Mouse (Mus musculus) brown adipose tissue, adult 24 weeks (tissue): ENCODE data around the gene Sftpa1. TPM values are rescaled to one million over a fixed set of nuclear protein-coding genes. Genes with fewer than 3 reads are reported as not detected.

Source experiments
- H3K27ac ChIP-seq: fragments of 200-500 bp; replicated peaks from 2 replicates; pipeline ENCODE4 v1.5.1; 2012; ENCODE audit warnings: low read depth, mild to moderate bottlenecking, low read length
- H3K4me1 ChIP-seq: fragments of 200-500 bp; 2 replicates; pipeline ENCODE4 v1.6.1; 2012; ENCODE audit warnings: low read length, mixed read lengths; ENCODE audit not compliant: control insufficient read depth, insufficient read depth, insufficient read length
- H3K4me3 ChIP-seq: fragments of 200-500 bp; 2 replicates; pipeline ENCODE4 v1.5.1; 2012; ENCODE audit warnings: low read depth, mild to moderate bottlenecking, low read length, moderate library complexity; ENCODE audit not compliant: insufficient read depth
- polyA plus RNA-seq: library from polyadenylated mRNA; stranded (reverse); fragments of >200 nt; gene quantifications from 2 replicates; pipeline ENCODE4 v1.2.4, GENCODE M21; 2012; ENCODE audit not compliant: missing spikeins, insufficient read depth, insufficient read length

The Sftpa1 gene
- polyA plus RNA-seq: not detected in 2 replicates

- Histone ChIP-seq H3K4me1 (no peaks in the 10 kb centered on the region), H3K27ac (no peak within 1 kb of the TSS)
Observed at GRCm38 (mm10) chr14:41131540-41131939, at the start of gene Sftpa1. Sftpa1 (plus strand) TSS chr14:41131782.

GRCm38 (mm10) chr14:41082408-41082807 lies 49.2 kb upstream of the Sftpa1 start:
- Histone ChIP-seq H3K4me3 (no peak overlapping the region), H3K4me1 (no peaks in the 10 kb centered on the region), H3K27ac (no peak overlapping the region)

More at GRCm38 (mm10) chr14:41131540-41131939, at the start of gene Sftpa1:
- no peak within 1 kb of the TSS for H3K4me3 ChIP-seq

GRCm38 (mm10) chr14:41087509-41087908 lies 44.1 kb upstream of the Sftpa1 start:
- H3K4me3 ChIP-seq: no peak overlapping the region
- H3K27ac ChIP-seq: no peak overlapping the region
- H3K4me1 ChIP-seq: no peaks in the 10 kb centered on the region

GRCm38 (mm10) chr14:41090777-41091176 lies 40.8 kb upstream of the Sftpa1 start:
- H3K4me3 ChIP-seq: no peak overlapping the region
- H3K27ac ChIP-seq: no peak overlapping the region
- no peaks in the 10 kb centered on the region for H3K4me1 ChIP-seq

- Histone ChIP-seq H3K4me1 (no peaks in the 10 kb centered on the region), H3K4me3 (no peak overlapping the region), H3K27ac (no peak overlapping the region)
Observed at GRCm38 (mm10) chr14:41094114-41094513, 37.5 kb upstream of the Sftpa1 start.

GRCm38 (mm10) chr14:41096296-41096860 lies 35.2 kb upstream of the Sftpa1 start:
- H3K4me1 ChIP-seq: no peaks in the 10 kb centered on the region
- no peak overlapping the region for H3K4me3 ChIP-seq
- no peak overlapping the region for H3K27ac ChIP-seq

GRCm38 (mm10) chr14:41098726-41099125 lies 32.9 kb upstream of the Sftpa1 start:
- H3K27ac ChIP-seq: no peak overlapping the region
- H3K4me1 ChIP-seq: no peaks in the 10 kb centered on the region
- no peak overlapping the region for H3K4me3 ChIP-seq

GRCm38 (mm10) chr14:41100712-41101111 lies 30.9 kb upstream of the Sftpa1 start:
- H3K4me3 ChIP-seq: no peak overlapping the region
- no peak overlapping the region for H3K27ac ChIP-seq
- H3K4me1 ChIP-seq: no peaks in the 10 kb centered on the region

- no peak overlapping the region for H3K4me3 ChIP-seq
- no peaks in the 10 kb centered on the region for H3K4me1 ChIP-seq
- no peak overlapping the region for H3K27ac ChIP-seq
Observed at GRCm38 (mm10) chr14:41101242-41101641, 30.3 kb upstream of the Sftpa1 start.

GRCm38 (mm10) chr14:41102269-41102668 lies 29.3 kb upstream of the Sftpa1 start:
- H3K4me3 ChIP-seq: no peak overlapping the region
- H3K4me1 ChIP-seq: no peaks in the 10 kb centered on the region
- H3K27ac ChIP-seq: no peak overlapping the region

- Histone ChIP-seq H3K4me3 (no peak within 1 kb of the TSS), H3K27ac (no peak within 1 kb of the TSS)
Observed at GRCm38 (mm10) chr14:41104853-41105444, 26.6 kb upstream of the Sftpa1 start, which contains the start of gene Mat1a. Mat1a (plus strand) TSS chr14:41105035.

GRCm38 (mm10) chr14:41111031-41111668 lies 20.4 kb upstream of the Sftpa1 start:
- H3K27ac ChIP-seq: no peak overlapping the region
- H3K4me3 ChIP-seq: no peak overlapping the region

More at GRCm38 (mm10) chr14:41104853-41105444, 26.6 kb upstream of the Sftpa1 start, which contains the start of gene Mat1a:
- no peaks in the 10 kb centered on the region for H3K4me1 ChIP-seq

GRCm38 (mm10) chr14:41112944-41113343 lies 18.6 kb upstream of the Sftpa1 start:
- H3K4me1 ChIP-seq: no peaks in the 10 kb centered on the region
- no peak overlapping the region for H3K27ac ChIP-seq
- H3K4me3 ChIP-seq: no peak overlapping the region

More at GRCm38 (mm10) chr14:41111031-41111668, 20.4 kb upstream of the Sftpa1 start:
- no peaks in the 10 kb centered on the region for H3K4me1 ChIP-seq

- Histone ChIP-seq H3K4me3 (no peak overlapping the region), H3K27ac (no peak overlapping the region), H3K4me1 (no peaks in the 10 kb centered on the region)
Observed at GRCm38 (mm10) chr14:41116271-41116670, 15.3 kb upstream of the Sftpa1 start.

GRCm38 (mm10) chr14:41124683-41125082 lies 6.9 kb upstream of the Sftpa1 start:
- no peak overlapping the region for H3K27ac ChIP-seq
- H3K4me1 ChIP-seq: no peaks in the 10 kb centered on the region
- no peak overlapping the region for H3K4me3 ChIP-seq
